Mouse (Mus musculus) bone marrow, adult 2 months (tissue): ENCODE results near the gene Pdzph1. TPM values are rescaled to one million over a fixed set of nuclear protein-coding genes. Genes with fewer than 3 reads are reported as not detected.

ENCODE experiments used
- H3K27ac ChIP-seq: fragments of 200-500 bp; 2 replicates; pipeline ENCODE4 v1.5.1; 2012; ENCODE audit warnings: low read depth, mild to moderate bottlenecking, control low read depth, inconsistent platforms, low read length; ENCODE audit not compliant: control insufficient read depth, poor library complexity, insufficient read depth
- H3K4me1 ChIP-seq: fragments of 200-500 bp; 2 replicates; pipeline ENCODE4 v1.6.1; 2011; ENCODE audit warnings: low read length; ENCODE audit not compliant: control insufficient read depth, insufficient read depth
- H3K4me3 ChIP-seq: fragments of 200-500 bp; replicated peaks from 2 replicates; pipeline ENCODE3; 2011; ENCODE audit warnings: mild to moderate bottlenecking, low read depth, low read length, control low read depth; ENCODE audit not compliant: control insufficient read depth
- CTCF ChIP-seq: fragments of 200-500 bp; IDR thresholded peaks from 2 replicates; pipeline ENCODE4 v1.5.1; 2011; ENCODE audit warnings: low read length, control low read depth; ENCODE audit not compliant: control insufficient read depth, insufficient read depth
- POLR2A ChIP-seq: fragments of 200-500 bp; IDR thresholded peaks from 2 replicates; pipeline ENCODE4 v1.6.1; 2011; ENCODE audit warnings: low read depth, mild to moderate bottlenecking, control low read depth, low read length, borderline replicate concordance; ENCODE audit not compliant: control insufficient read depth
- WGBS: fragments of 180-500 bp; shearing (Covaris S2); methylation state at CpG from one replicate; pipeline ENCODE4 v1.1.7; 2018; 5-methylcytosine and 5-hydroxymethylcytosine counted together
- polyA plus RNA-seq: library from polyadenylated mRNA; stranded (reverse); fragments of >200 nt; gene quantifications from 2 replicates; pipeline ENCODE4 v1.2.4, GENCODE M21; 2011; ENCODE audit warnings: low replicate concordance; ENCODE audit not compliant: missing spikeins, insufficient read depth, insufficient read length

Gene Pdzph1
- polyA plus RNA-seq, 1 experiment, result not detected

- Histone ChIP-seq H3K4me3 (no peak overlapping the region), H3K4me1 (no peaks in the 10 kb centered on the region), H3K27ac (no peak overlapping the region)
- WGBS, result 77% methylated on average over 3 of the region's 3 CpGs
- no peak for TF ChIP-seq CTCF
- no peak for TF ChIP-seq POLR2A
Measured at GRCm38 (mm10) chr17:58918539-58918938, 72.6 kb downstream of the Pdzph1 start.

DNA sequence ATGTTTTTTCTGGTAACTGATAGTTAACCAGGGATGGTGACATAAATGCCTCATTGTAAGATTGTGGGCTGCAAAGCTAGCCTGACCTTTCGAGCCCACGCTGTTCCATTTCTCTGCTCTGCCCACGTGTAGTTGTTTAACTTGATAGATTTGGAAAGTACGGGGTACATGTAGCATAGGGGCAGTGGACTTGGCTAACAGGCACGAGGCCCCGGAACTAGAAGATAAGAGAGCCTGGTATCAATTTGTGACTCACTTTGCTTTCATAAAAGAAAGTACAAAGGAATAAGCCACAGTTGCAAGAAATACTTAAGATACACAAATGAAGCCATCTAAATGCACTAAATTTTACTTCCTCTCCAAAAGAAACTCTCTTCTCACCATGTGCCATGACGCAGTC, 79.6 kb downstream of the Pdzph1 start:
- no peaks in the 10 kb centered on the region for H3K4me1 ChIP-seq
- 75% methylated on average over 7 of the region's 7 CpGs for WGBS
- H3K4me3 ChIP-seq, result no peak overlapping the region
- TF ChIP-seq POLR2A (no peak), CTCF (no peak)
- H3K27ac ChIP-seq, result no peak overlapping the region

DNA sequence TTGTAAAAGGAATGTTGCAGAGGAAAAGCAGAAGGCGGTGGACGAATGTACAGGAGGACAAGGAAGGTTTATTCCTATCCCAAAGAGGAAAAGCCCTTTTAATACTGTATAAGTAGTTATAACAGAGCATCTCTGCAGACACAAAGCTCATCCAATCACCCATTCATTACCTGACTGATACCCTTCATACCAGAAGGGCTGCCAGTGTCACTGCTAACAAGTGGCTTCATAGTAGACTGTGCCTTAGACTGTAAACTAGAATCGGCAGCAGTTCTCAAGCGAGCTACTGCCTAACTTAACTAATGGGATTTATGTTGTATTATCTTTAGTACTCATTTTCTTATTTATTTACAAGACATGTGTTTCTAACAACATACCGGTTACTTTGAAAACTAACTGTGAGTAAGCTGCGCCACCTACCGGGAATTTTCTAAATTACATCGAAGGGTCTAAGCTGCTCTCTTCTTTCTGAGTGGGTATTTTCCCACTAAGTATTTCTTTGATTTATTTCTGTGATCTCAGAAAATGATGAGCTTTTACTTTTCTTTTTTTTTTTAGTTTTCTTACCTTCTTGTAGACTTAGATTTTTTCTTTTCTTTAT, 82.0 kb downstream of the Pdzph1 start:
- TF ChIP-seq POLR2A (no peak), CTCF (no peak)
- Histone ChIP-seq H3K27ac (no peak overlapping the region), H3K4me1 (no peaks in the 10 kb centered on the region), H3K4me3 (no peak overlapping the region)
- WGBS, result 37% methylated on average over 8 of the region's 8 CpGs

- H3K4me1 ChIP-seq, result no peaks in the 10 kb centered on the region
- WGBS, result 56% methylated on average over 2 of the region's 2 CpGs
- TF ChIP-seq CTCF (no peak), POLR2A (no peak)
Measured at GRCm38 (mm10) chr17:58906001-58906400, 85.2 kb downstream of the Pdzph1 start.

GRCm38 (mm10) chr17:58891488-58892210, 99.5 kb downstream of the Pdzph1 start:
- TF ChIP-seq CTCF (no peak), POLR2A (no peak)
- H3K4me1 ChIP-seq, result no peaks in the 10 kb centered on the region
- H3K4me3 ChIP-seq, result no peak overlapping the region
- 44% methylated on average over 4 of the region's 4 CpGs for WGBS
- no peak overlapping the region for H3K27ac ChIP-seq

More at GRCm38 (mm10) chr17:58906001-58906400, 85.2 kb downstream of the Pdzph1 start:
- Histone ChIP-seq H3K4me3 (no peak overlapping the region), H3K27ac (no peak overlapping the region)

- WGBS, result 62% methylated on average over 4 of the region's 4 CpGs
- TF ChIP-seq CTCF (no peak), POLR2A (no peak)
- H3K4me3 ChIP-seq, result no peak overlapping the region
Measured at GRCm38 (mm10) chr17:58889905-58890645, 101.1 kb downstream of the Pdzph1 start.

GRCm38 (mm10) chr17:58884393-58884792, 106.8 kb downstream of the Pdzph1 start:
- 53% methylated on average over 1 of the region's 1 CpGs for WGBS

More at GRCm38 (mm10) chr17:58889905-58890645, 101.1 kb downstream of the Pdzph1 start:
- no peak overlapping the region for H3K27ac ChIP-seq
- no peaks in the 10 kb centered on the region for H3K4me1 ChIP-seq

GRCm38 (mm10) chr17:58873356-58873755, 117.8 kb downstream of the Pdzph1 start:
- Histone ChIP-seq H3K4me1 (no peaks in the 10 kb centered on the region), H3K27ac (no peak overlapping the region), H3K4me3 (no peak overlapping the region)
- WGBS, result 3% methylated on average over 1 of the region's 1 CpGs
- TF ChIP-seq POLR2A (no peak), CTCF (no peak)

More at GRCm38 (mm10) chr17:58884393-58884792, 106.8 kb downstream of the Pdzph1 start:
- Histone ChIP-seq H3K27ac (no peak overlapping the region), H3K4me1 (no peaks in the 10 kb centered on the region), H3K4me3 (no peak overlapping the region)
- TF ChIP-seq CTCF (no peak), POLR2A (no peak)
